Mouse (Mus musculus): ENCODE results near the gene Dcpp2.

GRCm38 (mm10) chr17:23854229-23854765 lies 26.4 kb upstream of the Dcpp2 start:
- TF ChIP-seq MYOG (IDR thresholded peaks at IDR 0.05; ENCODE audit: control insufficient read depth in 1 of 3, insufficient read depth in 1 of 3, insufficient read length in 2 of 3, low read depth in 2 of 3) (no peak), POLR2A (IDR thresholded peaks at IDR 0.05; ENCODE audit: insufficient read length, low read depth) (no peak), E2F4 (IDR thresholded peaks at IDR 0.05; ENCODE audit: insufficient read depth) (no peak), USF1 (IDR thresholded peaks at IDR 0.05; ENCODE audit: low read depth) (peak; percentile 92), POLR2AphosphoS2 (IDR thresholded peaks at IDR 0.05; ENCODE audit: insufficient read length, low read depth) (no peak), CEBPB (IDR thresholded peaks at IDR 0.05; ENCODE audit: insufficient read depth, poor library complexity, severe bottlenecking) (no peak), MAX (IDR thresholded peaks at IDR 0.05; ENCODE audit: low read depth) (no peak), TCF12 (IDR thresholded peaks at IDR 0.05; ENCODE audit: insufficient read depth, poor library complexity, severe bottlenecking) (no peak), SRF (IDR thresholded peaks at IDR 0.05; ENCODE audit: control insufficient read depth, insufficient read length, low read depth) (no peak), REST (IDR thresholded peaks at IDR 0.05; ENCODE audit: insufficient read depth, insufficient read length) (no peak), MYOD1 (IDR thresholded peaks at IDR 0.05; ENCODE audit: control insufficient read depth in 1 of 3, insufficient read length in 2 of 3, low read depth in 2 of 3) (no peak)

Data from myocyte (in vitro differentiated cells).